Mouse (Mus musculus) forebrain, embryonic 11.5 days (tissue): ENCODE data around the gene Mapk8. TPM values are rescaled to one million over a fixed set of nuclear protein-coding genes. Genes with fewer than 3 reads are reported as not detected.

Experiments
- ATAC-seq: fragments of 200-750 bp; cut with Nextera tagmentation; replicated peaks from 2 replicates; pipeline ENCODE4 v1.8.0; 2017; ENCODE audit warnings: moderate TSS enrichment; ENCODE audit not compliant: low FRiP score
- DNase-seq: peaks from one replicate; pipeline ENCODE4 v3.0.0-alpha.2; 2017; ENCODE audit warnings: low spot score
- H3K27ac ChIP-seq: fragments of 300-500 bp; sonication (generic); 2 replicates; pipeline ENCODE4 v1.5.1; 2014; ENCODE audit warnings: low read depth, low read length
- H3K27me3 ChIP-seq: fragments of 300-500 bp; sonication (generic); 2 replicates; pipeline ENCODE4 v1.6.1; 2014; ENCODE audit warnings: mild to moderate bottlenecking, low read length, mixed read lengths; ENCODE audit not compliant: control insufficient read depth, insufficient read depth
- H3K36me3 ChIP-seq: fragments of 300-500 bp; sonication (generic); 2 replicates; pipeline ENCODE4 v1.6.1; 2014; ENCODE audit warnings: mild to moderate bottlenecking, low read length, moderate library complexity, mixed read lengths; ENCODE audit not compliant: control insufficient read depth, insufficient read depth
- H3K4me1 ChIP-seq: fragments of 300-500 bp; sonication (generic); replicated peaks from 2 replicates; pipeline ENCODE4 v1.6.1; 2014; ENCODE audit warnings: low read length, mixed read lengths; ENCODE audit not compliant: control insufficient read depth, insufficient read depth
- H3K4me2 ChIP-seq: fragments of 300-500 bp; sonication (generic); 2 replicates; pipeline ENCODE4 v1.6.1; 2014; ENCODE audit warnings: low read depth, mild to moderate bottlenecking, low read length, moderate library complexity, mixed read lengths; ENCODE audit not compliant: severe bottlenecking
- H3K4me3 ChIP-seq: fragments of 300-500 bp; sonication (generic); 2 replicates; pipeline ENCODE4 v1.5.1; 2014; ENCODE audit warnings: low read depth, low read length
- H3K9ac ChIP-seq: fragments of 300-500 bp; sonication (generic); 2 replicates; pipeline ENCODE4 v1.6.1; 2014; ENCODE audit warnings: low read length
- H3K9me3 ChIP-seq: fragments of 300-500 bp; sonication (generic); 2 replicates; pipeline ENCODE4 v1.6.1; 2016; ENCODE audit warnings: low read length, mixed read lengths; ENCODE audit not compliant: control insufficient read depth
- WGBS: fragments of 180-500 bp; shearing (Covaris S2); extraction: QIAGEN DNeasy Blood & Tissue Kit; methylation state at CpG from one replicate; pipeline ENCODE4 v1.1.7; 2014; 5-methylcytosine and 5-hydroxymethylcytosine counted together
- polyA plus RNA-seq: library from polyadenylated mRNA; unstranded; fragments of >200 nt; fragmentation: Nextera tagmentation; extraction: Ambion mirVana; gene quantifications from 2 replicates; pipeline ENCODE4 v1.2.1, GENCODE M21; 2014

Mapk8 gene
- polyA plus RNA-seq, 1 experiment from 2014 or later: 24.9 TPM

DNA sequence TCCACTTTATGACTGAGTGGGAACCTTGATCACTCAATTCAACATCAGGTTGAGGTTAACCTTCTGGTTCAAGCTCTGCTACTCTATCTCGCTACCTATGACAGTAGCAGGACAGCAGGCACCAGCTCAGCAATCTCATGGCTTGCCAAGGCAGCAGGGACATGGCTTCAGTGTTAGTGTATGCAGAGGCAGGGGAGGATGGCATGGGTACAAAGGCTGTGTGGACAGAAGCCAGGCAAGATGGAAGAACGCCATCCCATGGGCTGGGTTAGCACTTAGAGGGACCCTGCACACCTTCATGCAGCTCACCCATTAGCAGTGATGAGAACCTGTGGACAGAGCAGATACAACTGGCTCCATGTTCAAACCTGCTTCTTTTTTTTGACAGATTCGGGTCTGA is 69.7 kb downstream of the Mapk8 start:
- Histone ChIP-seq H3K4me3 (no peak overlapping the region), H3K4me1 (no peaks in the 10 kb centered on the region), H3K27ac (no peak overlapping the region), H3K9me3 (no peaks in the 10 kb centered on the region), H3K36me3 (no peaks in the 10 kb centered on the region; the same call in 1 of the 2 replicates), H3K9ac (no peak overlapping the region), H3K27me3 (no peaks in the 10 kb centered on the region), H3K4me2 (no peak overlapping the region)
- ATAC-seq (no peak), DNase-seq (no peak)
- WGBS: 92% methylated on average over 3 of the region's 3 CpGs

DNA sequence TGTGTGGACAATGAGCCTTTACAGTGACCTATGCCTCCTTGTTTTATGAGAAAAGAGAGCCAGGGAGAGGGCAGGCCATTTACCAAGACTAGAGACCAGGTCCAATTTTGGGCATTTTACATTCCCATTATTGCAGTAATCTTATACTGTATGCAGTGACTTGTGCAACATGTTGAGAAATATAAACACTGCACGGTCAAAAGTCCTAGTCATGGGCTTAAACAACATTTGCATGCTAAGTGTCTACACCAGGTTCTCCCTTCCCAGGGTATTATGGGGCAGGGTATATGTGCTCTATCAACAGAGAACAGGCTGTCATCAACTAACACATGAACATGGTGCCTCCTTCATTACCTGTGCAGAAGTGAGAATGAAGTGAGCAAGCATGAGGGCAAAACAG is 72.9 kb downstream of the Mapk8 start:
- H3K4me1 ChIP-seq: no peaks in the 10 kb centered on the region
- H3K4me3 ChIP-seq: no peak overlapping the region
- H3K4me2 ChIP-seq: no peak overlapping the region
- no peak overlapping the region for H3K9ac ChIP-seq
- no peak overlapping the region for H3K27ac ChIP-seq
- DNase-seq (no peak), ATAC-seq (no peak)
- H3K9me3 ChIP-seq: no peaks in the 10 kb centered on the region
- WGBS: 87% methylated on average over 1 of the region's 1 CpGs
- no peaks in the 10 kb centered on the region for H3K36me3 ChIP-seq
- H3K27me3 ChIP-seq: no peaks in the 10 kb centered on the region

DNA sequence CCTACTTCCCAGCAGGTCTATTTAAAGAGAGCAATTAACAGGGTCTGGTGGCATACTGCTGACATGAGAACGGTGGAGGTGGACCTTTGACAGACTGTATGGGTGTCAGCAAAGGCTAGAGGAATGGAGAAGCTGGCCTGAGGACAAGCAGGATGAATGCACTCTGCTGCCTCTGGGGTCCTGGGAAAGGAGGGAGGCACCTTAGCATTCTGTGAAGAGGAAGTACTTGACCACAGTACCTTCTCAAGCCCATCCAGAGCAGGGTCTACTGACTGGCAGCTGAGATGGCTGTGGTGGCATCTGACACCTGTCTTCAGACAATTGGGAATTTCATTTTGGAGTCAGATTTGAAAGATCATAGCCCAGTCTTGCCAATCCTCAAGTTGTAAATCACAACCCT is 73.7 kb downstream of the Mapk8 start:
- H3K9me3 ChIP-seq: no peaks in the 10 kb centered on the region
- WGBS: 70% methylated on average over 1 of the region's 1 CpGs
- no peak for ATAC-seq

DNA sequence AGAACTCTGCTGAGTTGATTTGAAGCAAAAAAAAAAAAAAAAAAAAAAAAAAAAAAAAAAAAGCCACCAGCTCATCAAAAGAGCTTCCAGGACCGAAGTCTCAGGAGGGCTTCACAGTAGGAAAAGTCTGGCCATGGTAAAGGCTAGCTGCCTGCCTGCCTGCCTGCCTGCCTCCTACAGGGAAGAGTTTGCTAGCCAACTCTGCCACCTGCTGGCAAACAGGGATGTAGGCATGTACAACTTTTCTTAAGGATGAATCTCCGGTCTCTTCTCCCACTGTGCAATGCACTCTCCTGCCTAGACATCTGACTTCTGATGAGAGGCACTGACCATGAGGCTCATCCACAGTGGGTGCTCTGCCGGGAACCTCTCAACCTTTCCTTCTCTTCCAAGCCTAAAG is 75.7 kb downstream of the Mapk8 start:
- H3K9me3 ChIP-seq: no peaks in the 10 kb centered on the region
- H3K4me3 ChIP-seq: no peak overlapping the region
- no peaks in the 10 kb centered on the region for H3K4me1 ChIP-seq
- peak; percentile 79 for DNase-seq
- no peaks in the 10 kb centered on the region for H3K27me3 ChIP-seq
- no peak overlapping the region for H3K4me2 ChIP-seq
- peak; percentile 60 for ATAC-seq
- 19% methylated on average over 3 of the region's 3 CpGs for WGBS
- no peak overlapping the region for H3K27ac ChIP-seq
- no peak overlapping the region for H3K9ac ChIP-seq
- H3K36me3 ChIP-seq: no peaks in the 10 kb centered on the region

More for the DNA sequence above, 73.7 kb downstream of the Mapk8 start:
- no peaks in the 10 kb centered on the region for H3K36me3 ChIP-seq
- H3K4me1 ChIP-seq: no peaks in the 10 kb centered on the region
- no peaks in the 10 kb centered on the region for H3K27me3 ChIP-seq
- no peak overlapping the region for H3K9ac ChIP-seq
- H3K4me3 ChIP-seq: no peak overlapping the region
- no peak for DNase-seq
- no peak overlapping the region for H3K4me2 ChIP-seq
- no peak overlapping the region for H3K27ac ChIP-seq

DNA sequence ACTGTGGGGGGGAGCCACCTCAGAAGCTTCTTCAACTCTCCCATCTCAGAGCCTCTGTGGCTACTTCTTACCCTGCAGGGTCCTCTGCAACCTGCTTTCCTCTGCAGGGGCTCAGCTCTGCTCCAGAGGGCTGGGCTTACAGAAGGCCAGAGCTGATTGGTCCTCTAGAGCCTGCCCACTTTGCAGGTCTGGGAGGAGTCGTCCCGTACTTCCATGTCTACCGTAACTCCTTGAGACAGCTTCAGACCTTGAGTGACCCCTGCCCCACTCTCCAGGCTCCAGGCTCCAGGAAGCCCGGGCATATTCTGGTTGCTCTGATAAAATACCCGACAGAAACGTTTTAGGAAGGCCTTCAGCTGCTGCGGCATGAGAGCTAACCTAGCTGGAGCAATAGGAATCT is 76.9 kb downstream of the Mapk8 start:
- Histone ChIP-seq H3K4me2 (no peak overlapping the region), H3K27ac (no peak overlapping the region), H3K27me3 (no peaks in the 10 kb centered on the region), H3K4me3 (no peak overlapping the region), H3K9ac (no peak overlapping the region), H3K4me1 (no peaks in the 10 kb centered on the region), H3K9me3 (no peaks in the 10 kb centered on the region), H3K36me3 (no peaks in the 10 kb centered on the region)
- ATAC-seq (0 out of 2 replicates have a peak, but pooled peaks have one; percentile 32), DNase-seq (no peak)
- WGBS: 12% methylated on average over 7 of the region's 7 CpGs

DNA sequence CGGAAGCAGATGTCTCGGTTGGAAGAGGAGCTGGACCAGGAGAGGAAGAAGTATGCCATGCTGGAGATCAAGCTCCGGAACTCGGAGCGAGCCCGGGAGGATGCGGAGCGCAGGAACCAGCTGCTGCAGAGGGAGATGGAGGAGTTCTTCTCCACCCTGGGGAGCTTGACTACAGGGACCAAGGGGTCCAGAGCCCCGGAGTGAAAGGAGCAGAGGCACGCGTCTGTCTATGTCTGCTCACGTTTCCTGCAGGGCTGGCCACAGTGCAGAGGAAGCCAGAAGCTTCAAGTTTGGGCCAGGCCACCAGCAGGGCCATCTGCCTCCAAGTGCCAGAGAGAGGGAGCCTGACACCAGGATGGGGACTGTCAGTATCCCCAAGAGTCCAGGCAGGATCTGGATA is 77.6 kb downstream of the Mapk8 start:
- Histone ChIP-seq H3K4me3 (no peak overlapping the region), H3K9me3 (no peaks in the 10 kb centered on the region), H3K27me3 (no peaks in the 10 kb centered on the region), H3K27ac (no peak overlapping the region), H3K4me1 (no peaks in the 10 kb centered on the region), H3K4me2 (no peak overlapping the region), H3K36me3 (no peaks in the 10 kb centered on the region), H3K9ac (no peak overlapping the region)
- peak; percentile 38 for DNase-seq
- no peak for ATAC-seq
- WGBS: 91% methylated on average over 12 of the region's 12 CpGs

DNA sequence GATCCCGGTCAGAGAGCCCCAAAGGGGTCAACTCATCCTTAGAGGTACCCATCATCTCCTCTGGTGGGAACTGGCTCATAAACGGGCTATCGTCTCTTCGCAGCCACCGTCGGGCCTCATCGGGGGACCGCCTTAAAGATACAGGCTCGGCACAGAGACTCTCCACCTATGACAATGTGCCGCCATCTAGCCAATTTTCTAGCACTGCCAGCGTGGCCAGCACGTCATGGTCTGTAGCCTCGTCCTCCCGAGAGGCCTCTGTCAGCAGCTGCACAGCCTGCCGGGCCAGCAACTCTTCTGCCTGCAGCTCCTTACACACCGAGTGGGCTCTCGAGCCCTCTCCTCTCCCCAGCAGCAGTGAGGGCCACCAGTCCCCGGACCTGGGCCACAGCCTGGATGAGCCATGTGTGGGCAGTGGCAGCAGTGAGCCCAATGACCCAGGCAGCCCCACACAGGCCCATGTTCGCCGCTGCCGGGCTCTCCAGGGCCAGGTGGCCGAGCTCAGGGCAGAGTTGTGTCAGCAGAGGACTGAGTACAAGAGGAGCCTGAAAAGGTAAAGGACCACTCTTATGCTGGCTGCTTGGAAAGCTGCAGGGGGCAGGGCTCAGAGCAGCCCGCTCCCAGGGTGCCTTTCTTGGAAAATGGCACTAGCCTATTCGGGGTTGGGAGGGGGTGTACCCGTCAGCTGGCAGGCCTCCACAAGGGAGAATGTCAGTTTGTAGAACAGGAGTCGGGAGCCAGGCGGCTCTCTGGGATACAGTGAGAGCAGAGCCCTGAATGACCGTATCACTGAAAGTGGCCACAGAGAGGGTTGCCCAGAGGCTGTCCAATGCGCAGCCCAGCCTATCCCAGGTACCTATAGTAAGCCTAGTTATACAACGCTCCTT is 79.8 kb downstream of the Mapk8 start:
- H3K9me3 ChIP-seq: no peaks in the 10 kb centered on the region
- no peaks in the 10 kb centered on the region for H3K4me1 ChIP-seq
- no peak for ATAC-seq
- no peaks in the 10 kb centered on the region for H3K36me3 ChIP-seq
- H3K27ac ChIP-seq: no peak overlapping the region
- no peak overlapping the region for H3K4me2 ChIP-seq
- H3K27me3 ChIP-seq: no peaks in the 10 kb centered on the region
- H3K4me3 ChIP-seq: no peak overlapping the region
- peak; percentile 51 for DNase-seq
- WGBS: 78% methylated on average over 30 of the region's 30 CpGs
- no peak overlapping the region for H3K9ac ChIP-seq

DNA sequence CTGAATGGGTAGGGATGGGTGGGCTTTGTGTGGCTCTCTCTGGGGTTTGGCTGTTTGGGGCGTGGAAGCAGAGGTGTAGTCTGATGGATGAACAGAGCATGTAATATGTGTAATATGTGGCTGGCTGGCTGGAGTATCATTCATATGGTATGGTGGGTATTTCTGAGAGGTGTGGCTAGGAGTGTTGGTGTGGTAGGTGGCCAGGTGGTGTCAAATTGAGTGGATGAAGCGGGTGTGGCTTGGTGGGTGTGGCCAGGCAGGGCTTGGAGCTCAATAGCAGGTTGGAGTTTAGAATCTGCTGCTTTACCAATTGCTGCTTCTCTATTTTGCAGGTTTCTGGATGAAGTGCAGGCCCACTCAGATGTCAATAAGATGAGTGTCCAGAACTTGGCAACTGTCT is 82.9 kb downstream of the Mapk8 start:
- ATAC-seq: no peak

DNA sequence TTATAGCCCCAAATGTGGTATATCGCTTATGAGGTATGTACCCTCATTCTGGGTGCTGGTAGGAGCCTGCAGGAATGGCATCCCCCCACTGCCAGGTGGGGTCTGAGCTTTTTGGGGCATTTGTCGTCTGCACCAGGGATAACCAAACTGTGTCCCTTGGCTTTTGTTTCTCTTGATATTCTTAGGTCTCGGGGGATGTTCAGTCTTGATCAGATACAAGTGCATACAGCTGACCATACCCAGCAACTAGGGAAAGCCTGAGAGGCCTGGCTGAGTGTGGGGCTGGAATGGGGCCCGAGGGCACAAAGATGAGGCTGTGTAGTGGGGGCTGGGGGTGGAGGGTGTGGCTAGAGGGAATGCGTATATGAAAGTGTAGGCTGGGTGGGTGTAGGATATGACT is 83.3 kb downstream of the Mapk8 start:
- H3K4me3 ChIP-seq: no peak overlapping the region
- H3K9me3 ChIP-seq: no peaks in the 10 kb centered on the region
- H3K9ac ChIP-seq: no peak overlapping the region
- ATAC-seq (no peak), DNase-seq (peak; percentile 36)
- no peak overlapping the region for H3K27ac ChIP-seq
- WGBS: 92% methylated on average over 5 of the region's 5 CpGs
- H3K4me2 ChIP-seq: no peak overlapping the region
- H3K36me3 ChIP-seq: no peaks in the 10 kb centered on the region
- no peaks in the 10 kb centered on the region for H3K27me3 ChIP-seq
- no peaks in the 10 kb centered on the region for H3K4me1 ChIP-seq

More for the DNA sequence above, 82.9 kb downstream of the Mapk8 start:
- 84% methylated on average over 2 of the region's 2 CpGs for WGBS
- H3K4me1 ChIP-seq: no peaks in the 10 kb centered on the region
- no peak overlapping the region for H3K9ac ChIP-seq
- H3K27ac ChIP-seq: no peak overlapping the region
- no peaks in the 10 kb centered on the region for H3K27me3 ChIP-seq
- no peaks in the 10 kb centered on the region for H3K36me3 ChIP-seq
- H3K9me3 ChIP-seq: no peaks in the 10 kb centered on the region
- peak; percentile 30 for DNase-seq
- no peak overlapping the region for H3K4me3 ChIP-seq
- no peak overlapping the region for H3K4me2 ChIP-seq
